Mouse (Mus musculus) E14TG2a.4 (cell line): ENCODE results near the gene Trpm1.

Source experiments
- CTCF ChIP-seq: conservative IDR thresholded peaks from 2 replicates; pipeline ENCODE4 v1.5.1; 2014; ENCODE audit warnings: low read length
- NANOG ChIP-seq: IDR thresholded peaks from 2 replicates; pipeline ENCODE4 v1.6.1; 2014; ENCODE audit warnings: borderline replicate concordance, low read length, mixed read lengths

- TF ChIP-seq CTCF, result no peak
- TF ChIP-seq NANOG, result no peak
These were observed 66.1 kb downstream of the Trpm1 start for GRCm38 (mm10) chr7:64219765-64220164.
